Comparison of ENCODE assay signal across 7 mouse cellular contexts in genomic region chr14:54603038-54603654, GRCm38 (mm10). TPM values are rescaled to one million over a fixed set of nuclear protein-coding genes. Genes with fewer than 3 reads are reported as not detected.
A peak's percentile ranks its signal among the peaks of the same experiment; 100 is the strongest.
DNase-seq lines count a peak whose midpoint lies in the region; ATAC-seq lines count a peak whose summit lies in the region.

No protein-coding gene starts in this region.

- H3K4me1 ChIP-seq in embryonic facial prominence, embryonic 12.5 days = peaks cover 10% of the 10 kb centered on the region
- peaks cover 3% of the 10 kb centered on the region; the same call in 1 of the 2 replicates for H3K4me1 ChIP-seq in limb, embryonic 11.5 days (ENCODE audit: control insufficient read depth, insufficient read depth, low read length)
- peaks cover 16% of the 10 kb centered on the region; the same call in 1 of the 2 replicates for H3K4me1 ChIP-seq in midbrain, embryonic 14.5 days (ENCODE audit: control insufficient read depth, insufficient read depth, low read length)

- H3K9ac ChIP-seq in embryonic facial prominence, embryonic 12.5 days = peak overlapping the region; percentile 70
- H3K9ac ChIP-seq in limb, embryonic 11.5 days (ENCODE audit: low read length) = peak overlapping the region; percentile 93
- peak overlapping the region; percentile 68 for H3K9ac ChIP-seq in midbrain, embryonic 14.5 days (replicated peaks; ENCODE audit: low read length)

- DNase-seq in adrenal gland, postnatal 25 days = peak; percentile 96
- DNase-seq in heart, adult 11 months = peak; percentile 100
- DNase-seq in kidney, adult 18-20 months = peak; percentile 94
- peak; percentile 97 for DNase-seq in limb, embryonic 11.5 days (ENCODE audit: low spot score)
- peak; percentile 98 for DNase-seq in midbrain, embryonic 14.5 days
- DNase-seq in spleen, adult 18-20 months = peak; percentile 91 to 92

- no peaks in the 10 kb centered on the region for H3K27me3 ChIP-seq in embryonic facial prominence, embryonic 12.5 days
- H3K27me3 ChIP-seq in limb, embryonic 11.5 days (ENCODE audit: control insufficient read depth, insufficient read depth, low read length) = no peaks in the 10 kb centered on the region
- H3K27me3 ChIP-seq in midbrain, embryonic 14.5 days (ENCODE audit: control insufficient read depth, insufficient read depth, low read length) = no peaks in the 10 kb centered on the region

- peak overlapping the region; percentile 62 for H3K4me3 ChIP-seq in embryonic facial prominence, embryonic 12.5 days
- peak overlapping the region; percentile 67 for H3K4me3 ChIP-seq in limb, embryonic 11.5 days (ENCODE audit: low read depth, low read length)
- peak overlapping the region; percentile 52 for H3K4me3 ChIP-seq in midbrain, embryonic 14.5 days (replicated peaks; ENCODE audit: low read depth, low read length)

- under 1% methylated on average over 46 of the region's 46 CpGs for WGBS in embryonic facial prominence, embryonic 12.5 days
- under 1% methylated on average over 46 of the region's 46 CpGs for WGBS in limb, embryonic 11.5 days
- under 1% methylated on average over 46 of the region's 46 CpGs for WGBS in midbrain, embryonic 14.5 days

- peak; percentile 97 for ATAC-seq in embryonic facial prominence, embryonic 12.5 days (ENCODE audit: insufficient number of reproducible peaks, insufficient read depth, low FRiP score, low TSS enrichment)
- peak; percentile 97 for ATAC-seq in limb, embryonic 11.5 days (ENCODE audit: insufficient number of reproducible peaks, low FRiP score, low TSS enrichment, low read depth)
- ATAC-seq in midbrain, embryonic 14.5 days (ENCODE audit: low FRiP score, low TSS enrichment) = peak; percentile 99

- H3K36me3 ChIP-seq in embryonic facial prominence, embryonic 12.5 days = peaks cover 7% of the 10 kb centered on the region; the same call in 1 of the 2 replicates
- H3K36me3 ChIP-seq in limb, embryonic 11.5 days (ENCODE audit: control insufficient read depth, insufficient read depth, low read length) = no peaks in the 10 kb centered on the region
- no peaks in the 10 kb centered on the region for H3K36me3 ChIP-seq in midbrain, embryonic 14.5 days (ENCODE audit: control insufficient read depth, insufficient read depth, low read length)

- H3K4me2 ChIP-seq in embryonic facial prominence, embryonic 12.5 days (replicated peaks) = peak overlapping the region; percentile 47
- H3K4me2 ChIP-seq in limb, embryonic 11.5 days (ENCODE audit: low read depth, severe bottlenecking) = peak overlapping the region; percentile 55
- H3K4me2 ChIP-seq in midbrain, embryonic 14.5 days (ENCODE audit: low read length) = peak overlapping the region; percentile 64

- no peaks in the 10 kb centered on the region for H3K9me3 ChIP-seq in embryonic facial prominence, embryonic 12.5 days
- H3K9me3 ChIP-seq in limb, embryonic 11.5 days (ENCODE audit: control insufficient read depth, low read length) = no peaks in the 10 kb centered on the region; the same call in 1 of the 2 replicates
- H3K9me3 ChIP-seq in midbrain, embryonic 14.5 days (ENCODE audit: control insufficient read depth, low read length) = no peaks in the 10 kb centered on the region

- peak overlapping the region; percentile 91 for H3K27ac ChIP-seq in embryonic facial prominence, embryonic 12.5 days
- peak overlapping the region; percentile 77; the same call in 1 of the 2 replicates for H3K27ac ChIP-seq in limb, embryonic 11.5 days (replicated peaks; ENCODE audit: low read depth, low read length)
- peak overlapping the region; percentile 92 for H3K27ac ChIP-seq in midbrain, embryonic 14.5 days (replicated peaks; ENCODE audit: low read depth, low read length)

RNA-seq across cellular contexts. Expression of gene 4931414P19Rik, which starts 2.6 kb away (rescaled TPM):
- total RNA-seq in adrenal gland, postnatal 25 days (2021) = 7.9 and 12.2 TPM in 2 replicates
- 9.0 and 10.1 TPM in 2 replicates for polyA plus RNA-seq in embryonic facial prominence, embryonic 12.5 days (2016; fragmentation: Nextera tagmentation; extraction: Ambion mirVana)
- 6.8 and 7.8 TPM in 2 replicates for polyA plus RNA-seq in limb, embryonic 11.5 days (2014; fragmentation: Nextera tagmentation; extraction: Ambion mirVana)
- polyA plus RNA-seq in midbrain, embryonic 14.5 days (2014; fragmentation: Nextera tagmentation; extraction: Ambion mirVana) = 5.4 and 6.1 TPM in 2 replicates

RNA-seq across cellular contexts. Expression of gene Psmb5, which starts 14.7 kb away (rescaled TPM):
- 360 and 367 TPM in 2 replicates for total RNA-seq in adrenal gland, postnatal 25 days (2021)
- polyA plus RNA-seq in embryonic facial prominence, embryonic 12.5 days (2016; fragmentation: Nextera tagmentation; extraction: Ambion mirVana) = 381 and 403 TPM in 2 replicates
- polyA plus RNA-seq in limb, embryonic 11.5 days (2014; fragmentation: Nextera tagmentation; extraction: Ambion mirVana) = 474 and 488 TPM in 2 replicates
- polyA plus RNA-seq in midbrain, embryonic 14.5 days (2014; fragmentation: Nextera tagmentation; extraction: Ambion mirVana) = 409 and 454 TPM in 2 replicates

RNA-seq across cellular contexts. Expression of gene Psmb11, which starts 18.1 kb away (rescaled TPM):
- not detected in 2 replicates for total RNA-seq in adrenal gland, postnatal 25 days (2021)
- 0.05 and 0.10 TPM in 2 replicates for polyA plus RNA-seq in embryonic facial prominence, embryonic 12.5 days (2016; fragmentation: Nextera tagmentation; extraction: Ambion mirVana)
- polyA plus RNA-seq in limb, embryonic 11.5 days (2014; fragmentation: Nextera tagmentation; extraction: Ambion mirVana) = 0.20 TPM in 1 of 2 replicates, not detected in the other
- 0.18 TPM in 1 of 2 replicates, not detected in the other for polyA plus RNA-seq in midbrain, embryonic 14.5 days (2014; fragmentation: Nextera tagmentation; extraction: Ambion mirVana)

RNA-seq across cellular contexts. Expression of gene Ajuba, which starts 25.8 kb away (rescaled TPM):
- total RNA-seq in adrenal gland, postnatal 25 days (2021) = 19.6 and 24.2 TPM in 2 replicates
- 67.8 and 69.0 TPM in 2 replicates for polyA plus RNA-seq in embryonic facial prominence, embryonic 12.5 days (2016; fragmentation: Nextera tagmentation; extraction: Ambion mirVana)
- polyA plus RNA-seq in limb, embryonic 11.5 days (2014; fragmentation: Nextera tagmentation; extraction: Ambion mirVana) = 38.5 and 41.8 TPM in 2 replicates
- polyA plus RNA-seq in midbrain, embryonic 14.5 days (2014; fragmentation: Nextera tagmentation; extraction: Ambion mirVana) = 3.6 and 4.8 TPM in 2 replicates

RNA-seq across cellular contexts. Expression of gene Gm17606, which starts 37.6 kb away (rescaled TPM):
- not detected in 2 replicates for total RNA-seq in adrenal gland, postnatal 25 days (2021)
- 1.1 TPM in 1 of 2 replicates, not detected in the other for polyA plus RNA-seq in embryonic facial prominence, embryonic 12.5 days (2016; fragmentation: Nextera tagmentation; extraction: Ambion mirVana)
- not detected in 2 replicates for polyA plus RNA-seq in limb, embryonic 11.5 days (2014; fragmentation: Nextera tagmentation; extraction: Ambion mirVana)
- not detected in 2 replicates for polyA plus RNA-seq in midbrain, embryonic 14.5 days (2014; fragmentation: Nextera tagmentation; extraction: Ambion mirVana)

Comparison
In these comparisons a context has a peak if more than half of its experiments do, and no peak if none do; other contexts are left out.
1. Peak in every context shown above with its lines: DNase-seq, ATAC-seq, H3K4me3 ChIP-seq and H3K27ac ChIP-seq.